Mouse (Mus musculus) MEL (cell line): ENCODE measurements around the gene Dpyd. TPM values are rescaled to one million over a fixed set of nuclear protein-coding genes. Genes with fewer than 3 reads are reported as not detected.

Experiments
- DNase-seq: peaks from one replicate; pipeline ENCODE4 v3.0.0; 2011; ENCODE audit warnings: low read depth, low spot score
- H3K27ac ChIP-seq: 2 replicates; pipeline ENCODE4 v1.5.1; 2012; ENCODE audit warnings: low read depth, mild to moderate bottlenecking, control low read depth, low read length, moderate library complexity; ENCODE audit not compliant: control insufficient read depth
- H3K27me3 ChIP-seq, 2 experiments: fragments of 150-350 bp in 1 of 2; sonication (generic) in 1 of 2; 2 replicates each; pipeline ENCODE4 v1.6.1; 2012; ENCODE audit warnings: low read length in 2 of 2, mild to moderate bottlenecking in 2 of 2, improper control_type of control experiment in 1 of 2, moderate library complexity in 1 of 2; ENCODE audit not compliant: insufficient read depth in 2 of 2, control insufficient read depth in 1 of 2
- H3K36me3 ChIP-seq, 2 experiments: 2 replicates each; pipeline ENCODE4 v1.6.1; 2012 to 2014; ENCODE audit warnings: low read length in 2 of 2, improper control_type of control experiment in 1 of 2, inconsistent platforms in 1 of 2, mild to moderate bottlenecking in 1 of 2; ENCODE audit not compliant: insufficient read depth in 2 of 2, control insufficient read depth in 1 of 2
- H3K4me1 ChIP-seq, 2 experiments: fragments of 150-350 bp in 1 of 2; sonication (generic) in 1 of 2; 2 replicates each; pipeline ENCODE4 v1.6.1; 2012; ENCODE audit warnings: low read length in 2 of 2, improper control_type of control experiment in 1 of 2, mild to moderate bottlenecking in 1 of 2; ENCODE audit not compliant: insufficient read depth in 2 of 2, control insufficient read depth in 1 of 2
- H3K4me3 ChIP-seq, 2 experiments: fragments of 150-350 bp in 1 of 2; sonication (generic) in 1 of 2; 2 replicates each; pipeline ENCODE4 v1.5.1; 2012; ENCODE audit warnings: low read depth in 2 of 2, low read length in 2 of 2, mild to moderate bottlenecking in 2 of 2, moderate library complexity in 2 of 2, control low read depth in 1 of 2, improper control_type of control experiment in 1 of 2; ENCODE audit not compliant: control insufficient read depth in 1 of 2, insufficient read depth in 1 of 2
- H3K79me2 ChIP-seq: 2 replicates; pipeline ENCODE4 v1.6.1; 2012; ENCODE audit warnings: mild to moderate bottlenecking, low read length, moderate library complexity; ENCODE audit not compliant: control insufficient read depth, poor library complexity, insufficient read depth
- H3K9ac ChIP-seq: 2 replicates; pipeline ENCODE4 v1.6.1; 2012; ENCODE audit warnings: low read depth, mild to moderate bottlenecking, control low read depth, low read length, moderate library complexity; ENCODE audit not compliant: control insufficient read depth, poor library complexity, severe bottlenecking
- H3K9me3 ChIP-seq: fragments of 150-350 bp; sonication (generic); replicated peaks from 2 replicates; pipeline ENCODE4 v1.6.1; 2012; ENCODE audit warnings: mild to moderate bottlenecking, low read length, improper control_type of control experiment, moderate library complexity; ENCODE audit not compliant: insufficient read depth
- CHD1 ChIP-seq: IDR thresholded peaks from 2 replicates; pipeline ENCODE4 v1.6.1; 2012; ENCODE audit warnings: low read depth, mild to moderate bottlenecking, inconsistent platforms, low read length, improper control_type of control experiment
- CHD2 ChIP-seq: IDR thresholded peaks from 2 replicates; pipeline ENCODE4 v1.6.1; 2011; ENCODE audit warnings: low read length, improper control_type of control experiment
- EP300 ChIP-seq, 2 experiments: IDR thresholded peaks; 2 replicates each; pipeline ENCODE4 v1.6.1; 2011; ENCODE audit warnings: improper control_type of control experiment in 2 of 2, low read length in 2 of 2, low read depth in 1 of 2, mild to moderate bottlenecking in 1 of 2
- HCFC1 ChIP-seq: IDR thresholded peaks from 2 replicates; pipeline ENCODE4 v1.6.1; 2012; ENCODE audit warnings: low read depth, mild to moderate bottlenecking, inconsistent platforms, low read length, improper control_type of control experiment, moderate library complexity
- MAX ChIP-seq: IDR thresholded peaks from 2 replicates; pipeline ENCODE4 v1.6.1; 2011; ENCODE audit warnings: low read length, improper control_type of control experiment
- MEF2A ChIP-seq: IDR thresholded peaks from 2 replicates; pipeline ENCODE4 v1.6.1; 2014; ENCODE audit warnings: low read depth, mild to moderate bottlenecking, inconsistent platforms, low read length, improper control_type of control experiment; ENCODE audit not compliant: poor library complexity, insufficient replicate concordance, severe bottlenecking; ENCODE audit errors: extremely low read depth
- MYB ChIP-seq: IDR thresholded peaks from 2 replicates; pipeline ENCODE4 v1.6.1; 2011; ENCODE audit warnings: mild to moderate bottlenecking, low read depth, low read length, improper control_type of control experiment
- NRF1 ChIP-seq: IDR thresholded peaks from 2 replicates; pipeline ENCODE4 v1.6.1; 2014; ENCODE audit warnings: low read depth, mild to moderate bottlenecking, inconsistent platforms, low read length, improper control_type of control experiment, moderate library complexity; ENCODE audit not compliant: poor library complexity, insufficient read depth, severe bottlenecking
- POLR2AphosphoS5 ChIP-seq: IDR thresholded peaks from 2 replicates; pipeline ENCODE4 v1.6.1; 2012; ENCODE audit warnings: low read depth, borderline replicate concordance, mild to moderate bottlenecking, inconsistent platforms, low read length, moderate library complexity, mixed read lengths
- SIN3A ChIP-seq: IDR thresholded peaks from 2 replicates; pipeline ENCODE4 v1.6.1; 2012; ENCODE audit warnings: low read length, improper control_type of control experiment, inconsistent platforms
- TAL1 ChIP-seq: IDR thresholded peaks from 2 replicates; pipeline ENCODE4 v1.6.1; 2012; ENCODE audit warnings: mild to moderate bottlenecking, inconsistent platforms, low read length, moderate library complexity, mixed read lengths
- TBP ChIP-seq: IDR thresholded peaks from 2 replicates; pipeline ENCODE4 v1.8.0; 2011; ENCODE audit warnings: low read depth, low read length, improper control_type of control experiment
- UBTF ChIP-seq: IDR thresholded peaks from 2 replicates; pipeline ENCODE4 v1.6.1; 2012; ENCODE audit warnings: low read depth, mild to moderate bottlenecking, inconsistent platforms, low read length, improper control_type of control experiment, moderate library complexity, borderline replicate concordance; ENCODE audit not compliant: insufficient read depth
- USF1 ChIP-seq: IDR thresholded peaks from 2 replicates; pipeline ENCODE4 v1.6.1; 2014; ENCODE audit warnings: low read depth, mild to moderate bottlenecking, inconsistent platforms, low read length, improper control_type of control experiment, moderate library complexity
- USF2 ChIP-seq, 2 experiments: IDR thresholded peaks; 2 replicates each; pipeline ENCODE4 v1.6.1; 2011 to 2012; ENCODE audit warnings: improper control_type of control experiment in 2 of 2, low read length in 2 of 2, borderline replicate concordance in 1 of 2, inconsistent platforms in 1 of 2, low read depth in 1 of 2, mild to moderate bottlenecking in 1 of 2; ENCODE audit not compliant: insufficient read depth in 1 of 2
- ZC3H11A ChIP-seq: IDR thresholded peaks from 2 replicates; pipeline ENCODE4 v1.6.1; 2012; ENCODE audit warnings: low read depth, mild to moderate bottlenecking, inconsistent platforms, low read length, improper control_type of control experiment
- ZKSCAN1 ChIP-seq: IDR thresholded peaks from 2 replicates; pipeline ENCODE4 v1.6.1; 2012; ENCODE audit warnings: low read depth, mild to moderate bottlenecking, inconsistent platforms, low read length, improper control_type of control experiment, moderate library complexity
- ZMIZ1 ChIP-seq: IDR thresholded peaks from 2 replicates; pipeline ENCODE4 v1.6.1; 2012; ENCODE audit warnings: low read depth, mild to moderate bottlenecking, inconsistent platforms, low read length, improper control_type of control experiment, moderate library complexity
- polyA plus RNA-seq, 2 experiments: library from polyadenylated mRNA; stranded (reverse) in 1 of 2; unstranded in 1 of 2; fragments of >175 nt in 1 of 2; fragments of >200 nt in 1 of 2; gene quantifications; 2 replicates each; pipeline versions ENCODE4 v1.2.1 to v1.2.4; 2012; ENCODE audit warnings: low replicate concordance in 2 of 2, low read depth in 1 of 2; ENCODE audit not compliant: insufficient read length in 2 of 2, insufficient read depth in 1 of 2, missing spikeins in 1 of 2
- total RNA-seq: library from RNA; depleted of rRNA; stranded (reverse); fragments of 300-350 nt; gene quantifications from 2 replicates; pipeline ENCODE4 v1.2.3, GENCODE M21; 2012

The Dpyd gene
- total and polyA plus RNA-seq, 3 experiments: not detected

GRCm38 (mm10) chr3:119158670-119159069 is 596.7 kb downstream of the Dpyd start:
- H3K9ac ChIP-seq: no peak overlapping the region
- no peaks in the 10 kb centered on the region for H3K9me3 ChIP-seq
- no peaks in the 10 kb centered on the region for H3K79me2 ChIP-seq
- TF ChIP-seq HCFC1 (no peak), MEF2A (no peak), TAL1 (no peak)
- no peaks in the 10 kb centered on the region for H3K27me3 ChIP-seq
- no peak for DNase-seq
- H3K4me3 ChIP-seq: no peak overlapping the region
- H3K4me1 ChIP-seq: no peaks in the 10 kb centered on the region
- H3K36me3 ChIP-seq: no peaks in the 10 kb centered on the region
- no peak overlapping the region for H3K27ac ChIP-seq

- TF ChIP-seq HCFC1: no peak
- no peak for TF ChIP-seq CHD1
- TF ChIP-seq SIN3A: no peak
- TF ChIP-seq MYB: no peak
- TF ChIP-seq NRF1: no peak
- no peak for TF ChIP-seq ZKSCAN1
- TF ChIP-seq MEF2A: no peak
- no peak for TF ChIP-seq EP300 (IDR thresholded peaks at IDR 0.05; ENCODE audit: low read depth in 1 of 2, low read length in 2 of 2)
- no peak for TF ChIP-seq USF1
- TF ChIP-seq USF2 (IDR thresholded peaks at IDR 0.05; ENCODE audit: borderline replicate concordance in 1 of 2, insufficient read depth in 1 of 2, low read depth in 1 of 2, low read length in 2 of 2): no peak
- TF ChIP-seq MAX: no peak
- TF ChIP-seq TBP: no peak
- TF ChIP-seq POLR2AphosphoS5: no peak
- no peak for TF ChIP-seq ZMIZ1
- TF ChIP-seq ZC3H11A: no peak
- no peak for TF ChIP-seq UBTF
- TF ChIP-seq CHD2: no peak
- H3K4me3 ChIP-seq: no peak overlapping the region
These were observed 603.8 kb downstream of the Dpyd start for GRCm38 (mm10) chr3:119165691-119166090.

More at GRCm38 (mm10) chr3:119165691-119166090, 603.8 kb downstream of the Dpyd start:
- H3K9ac ChIP-seq: no peak overlapping the region
- no peak for DNase-seq
- H3K4me1 ChIP-seq: no peaks in the 10 kb centered on the region
- no peaks in the 10 kb centered on the region for H3K27me3 ChIP-seq
- no peaks in the 10 kb centered on the region for H3K79me2 ChIP-seq
- H3K27ac ChIP-seq: no peak overlapping the region
- H3K9me3 ChIP-seq: no peaks in the 10 kb centered on the region
- no peaks in the 10 kb centered on the region for H3K36me3 ChIP-seq
